In the genomic region with DNA sequence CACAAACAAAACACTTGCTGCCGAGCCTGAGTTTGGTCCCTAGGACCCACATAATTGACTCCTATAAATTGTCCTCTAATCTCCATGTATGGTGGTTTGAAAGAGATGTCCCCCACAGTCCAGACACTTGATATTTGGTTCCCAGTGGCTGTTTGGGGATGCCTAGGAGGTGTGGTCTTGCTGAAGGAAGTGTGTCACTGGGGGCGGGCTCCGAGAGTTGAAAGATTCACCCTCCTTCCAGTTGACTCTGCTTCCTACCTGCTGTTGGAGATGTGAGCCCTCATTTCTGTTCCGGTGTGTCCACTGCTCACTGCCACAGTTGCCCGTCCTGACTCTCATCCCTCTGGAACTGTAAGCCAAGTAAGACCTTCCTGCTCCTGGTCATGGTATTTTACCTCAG, we compare ENCODE assay signal across 25 mouse cellular contexts. TPM values are rescaled to one million over a fixed set of nuclear protein-coding genes. Genes with fewer than 3 reads are reported as not detected.
"Had no signal": no experiment of that assay in that cellular context is flagged by ENCODE, and none has a peak within 500 bp of the region (broad histone marks: within the 10 kb centered on the region; RNA-seq: fewer than 3 reads in every experiment).

No protein-coding gene starts in this region.

- H3K9me3 ChIP-seq: lung, embryonic 15.5 days; megakaryocyte, embryonic 14.5 days; midbrain, embryonic 13.5 days; midbrain, embryonic 15.5 days; neural tube, embryonic 13.5 days; neural tube, embryonic 15.5 days had no signal

- H3K4me1 ChIP-seq: lung, embryonic 15.5 days; midbrain, embryonic 13.5 days; midbrain, embryonic 15.5 days; neural tube, embryonic 13.5 days; neural tube, embryonic 15.5 days had no signal

- ATAC-seq: lung, postnatal 0 days; midbrain, embryonic 13.5 days; midbrain, embryonic 15.5 days had no signal

- DNase-seq: lung, adult 2 months; lung, postnatal 14 days; lung, postnatal 36 days; retina, postnatal 1 day; right cerebral cortex, adult 18-20 months; right cerebral cortex, postnatal 25 days; right cerebral cortex, postnatal 4 days; spleen, adult 18-20 months; thymus, adult 18-20 months; thymus, postnatal 14 days; thymus, postnatal 36 days had no signal

- H3K9ac ChIP-seq: lung, embryonic 15.5 days; midbrain, embryonic 13.5 days; midbrain, embryonic 15.5 days; neural tube, embryonic 13.5 days; neural tube, embryonic 15.5 days had no signal

- H3K4me3 ChIP-seq: lung, embryonic 15.5 days; megakaryocyte, embryonic 14.5 days; midbrain, embryonic 13.5 days; midbrain, embryonic 15.5 days; neural tube, embryonic 13.5 days; neural tube, embryonic 15.5 days had no signal

- H3K36me3 ChIP-seq: lung, embryonic 15.5 days; midbrain, embryonic 13.5 days; midbrain, embryonic 15.5 days; neural tube, embryonic 13.5 days; neural tube, embryonic 15.5 days had no signal

- H3K27ac ChIP-seq: lung, embryonic 15.5 days; macrophage; midbrain, embryonic 13.5 days; midbrain, embryonic 15.5 days; neural tube, embryonic 13.5 days; neural tube, embryonic 15.5 days had no signal

- H3K4me2 ChIP-seq: lung, embryonic 15.5 days; midbrain, embryonic 11.5 days; midbrain, embryonic 13.5 days; midbrain, embryonic 15.5 days; neural tube, embryonic 13.5 days; neural tube, embryonic 15.5 days had no signal

- H3K27me3 ChIP-seq: lung, embryonic 15.5 days; midbrain, embryonic 13.5 days; midbrain, embryonic 15.5 days; neural tube, embryonic 13.5 days; neural tube, embryonic 15.5 days had no signal

RNA-seq across cellular contexts. Expression of a gene that starts 23.2 kb away (rescaled TPM):
- total RNA-seq: midbrain, postnatal 0 days; monocyte, adult 5-6 weeks had no signal
- polyA plus RNA-seq: macrophage; neural tube, embryonic 13.5 days; small intestine, adult 2 months had no signal

RNA-seq across cellular contexts. Expression of a gene that starts 49.8 kb away (rescaled TPM):
- total RNA-seq: megakaryocyte progenitor cell, adult 5-6 weeks; monocyte, adult 5-6 weeks had no signal
- polyA plus RNA-seq: midbrain, postnatal 0 days; neural tube, embryonic 11.5 days had no signal
